Mouse (Mus musculus) spleen, postnatal 14 days (tissue): ENCODE measurements around the gene Ccnh.
"Not testable (repeated sequence)": the region's sequence is repeated elsewhere in the genome, so short reads cannot be mapped to it uniquely, and the experiment has no call there.

Source experiments
- DNase-seq, 2 experiments: peaks; one replicate each; pipeline ENCODE4 v3.0.0; 2021 to 2022; ENCODE audit warnings: low spot score in 2 of 2

Ccnh gene

DNA sequence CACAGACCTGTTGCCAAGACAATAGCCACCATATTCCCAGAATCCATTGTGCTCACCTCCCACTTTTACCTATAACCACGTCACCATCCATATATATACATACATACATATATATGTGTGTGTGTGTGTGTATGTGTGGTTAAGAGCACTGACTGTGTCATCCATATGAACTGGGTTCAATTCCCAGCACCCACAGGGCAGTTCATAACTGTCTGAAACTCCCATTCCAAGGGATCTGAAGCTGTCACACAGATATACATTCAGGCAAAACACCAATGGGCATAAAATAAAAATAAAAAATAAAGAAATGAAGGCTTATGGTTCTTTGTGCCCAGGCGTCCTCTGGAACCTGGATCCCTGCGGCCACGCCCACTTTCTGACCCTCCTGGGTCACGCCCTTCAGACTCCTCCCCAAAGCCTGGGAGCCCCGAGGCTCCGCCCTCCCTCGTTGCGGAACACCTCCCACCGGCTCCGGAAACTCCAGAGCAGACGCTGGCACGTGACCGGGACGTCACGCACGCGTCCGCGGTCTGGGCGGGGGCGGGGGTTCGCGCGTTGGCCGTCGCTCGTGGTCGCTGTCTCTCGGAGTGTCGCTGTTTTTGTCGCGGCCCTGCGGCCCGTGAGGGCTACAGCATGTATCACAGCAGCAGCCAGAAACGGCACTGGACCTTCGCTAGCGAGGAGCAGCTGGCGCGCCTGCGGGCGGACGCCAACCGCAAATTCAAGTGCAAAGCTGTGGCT, at the start of gene Ccnh:
Ccnh (plus strand) TSS at position 506 of the 741 bp plus-strand sequence.
- DNase-seq: peak; percentile 80 to 82

GRCm38 (mm10) chr13:85143361-85143760, 45.8 kb upstream of the Ccnh start:
- DNase-seq: not testable (repeated sequence)

- no peak for DNase-seq
These were observed 42.7 kb upstream of the Ccnh start for GRCm38 (mm10) chr13:85146471-85146870.

- DNase-seq: no peak
These were observed 34.5 kb upstream of the Ccnh start for GRCm38 (mm10) chr13:85154746-85155145.

DNA sequence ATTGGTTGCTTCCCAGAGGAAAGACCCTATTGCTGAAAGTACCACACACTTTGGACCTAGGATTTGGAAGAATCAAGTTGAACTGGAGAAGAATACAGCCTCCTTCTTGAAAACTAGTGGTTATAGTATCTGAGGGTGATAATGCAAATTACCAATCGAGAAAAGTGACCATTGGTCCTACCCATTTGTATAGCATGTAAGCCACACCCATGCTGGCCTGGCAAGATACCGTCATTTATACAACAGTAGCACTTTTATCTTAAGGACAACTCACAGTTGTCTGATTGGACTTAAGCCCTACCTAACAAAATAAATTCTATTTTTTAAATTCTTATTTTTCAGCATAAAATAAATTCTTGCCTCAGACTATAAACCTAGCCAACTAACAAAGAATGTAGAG, 29.2 kb upstream of the Ccnh start:
- no peak for DNase-seq

- DNase-seq: no peak
These were observed 24.6 kb upstream of the Ccnh start for GRCm38 (mm10) chr13:85164512-85165124.

DNA sequence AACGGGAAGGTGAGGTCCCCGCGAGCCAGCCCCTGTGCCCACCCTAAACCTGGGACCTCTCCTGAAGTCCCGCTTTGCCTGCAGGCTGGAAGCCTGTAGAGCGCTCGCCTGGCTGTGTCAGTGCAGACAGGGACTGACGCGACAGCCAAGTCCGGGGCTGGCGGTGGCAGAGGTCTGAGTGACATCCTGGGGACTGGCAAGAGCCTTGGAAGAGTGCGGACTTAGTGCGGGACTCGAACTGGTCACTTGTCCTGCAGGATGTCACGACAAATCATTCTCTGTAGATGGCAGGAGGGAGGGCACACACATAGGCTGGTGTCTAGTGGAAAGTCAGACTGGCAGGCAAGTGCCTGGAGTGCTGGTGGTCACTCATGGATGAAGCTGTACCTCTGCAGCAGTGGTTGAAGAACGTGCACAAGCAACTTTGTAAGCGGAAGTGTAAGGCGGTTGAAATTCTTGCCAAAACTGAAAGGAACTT, 475 bp downstream of the Ccnh start:
- DNase-seq: no peak

- no peak for DNase-seq
These were observed 2.0 kb downstream of the Ccnh start for GRCm38 (mm10) chr13:85191253-85191652.

DNA sequence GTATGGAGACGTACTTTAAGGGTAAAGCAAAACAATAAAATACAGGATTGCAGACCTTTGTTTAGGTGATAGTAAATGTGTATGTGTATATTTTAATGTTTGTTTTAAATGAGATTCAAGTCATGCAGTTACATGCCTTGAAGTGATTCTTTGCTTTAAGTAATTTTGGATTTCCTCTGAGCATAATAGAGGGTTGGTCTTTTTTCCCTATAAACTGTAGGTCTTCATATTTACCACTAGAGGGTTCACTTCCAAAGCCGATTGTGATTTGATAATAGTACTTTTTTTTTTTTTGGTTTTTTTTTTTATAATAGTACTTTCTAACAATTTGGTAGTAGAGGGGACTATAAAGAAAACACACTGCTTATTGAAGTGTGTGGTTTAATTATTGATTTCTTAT, 18.3 kb downstream of the Ccnh start:
- no peak for DNase-seq

- DNase-seq: no peak
These were observed 19.4 kb downstream of the Ccnh start for GRCm38 (mm10) chr13:85208656-85209055.

DNA sequence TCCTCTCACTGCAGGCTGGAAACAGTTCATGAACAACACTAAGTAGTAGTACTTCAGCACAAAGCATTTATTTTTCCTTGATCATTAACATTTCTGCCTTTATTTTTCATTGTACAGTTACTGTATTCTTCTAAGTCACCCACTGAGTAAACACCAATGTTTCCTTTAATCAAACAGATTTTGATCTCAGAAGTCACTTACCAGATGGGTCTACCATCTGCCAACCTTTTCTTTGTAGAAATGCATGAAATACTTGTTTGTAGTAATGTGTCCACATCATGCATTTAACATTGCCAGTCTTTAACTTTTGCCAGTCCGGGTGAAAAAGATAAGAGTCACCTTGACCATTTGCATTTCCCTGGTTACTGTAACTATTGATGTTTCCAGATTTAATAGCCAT, 21.1 kb downstream of the Ccnh start:
- no peak for DNase-seq

- DNase-seq: no peak
These were observed 29.4 kb downstream of the Ccnh start for GRCm38 (mm10) chr13:85218656-85219055.

GRCm38 (mm10) chr13:85238760-85239159, 49.6 kb downstream of the Ccnh start:
- no peak for DNase-seq
